Mouse (Mus musculus) spleen, adult 2 months (tissue): ENCODE data around the gene Aff4. TPM values are rescaled to one million over a fixed set of nuclear protein-coding genes. Genes with fewer than 3 reads are reported as not detected.

ENCODE experiments used
- DNase-seq, 2 experiments: peaks; one replicate each; pipeline versions ENCODE4 v3.0.0 to v3.0.0-alpha.2; 2012 to 2021; ENCODE audit warnings: low spot score in 2 of 2, low read depth in 1 of 2
- H3K27ac ChIP-seq: fragments of 200-500 bp; 2 replicates; pipeline ENCODE4 v1.5.1; 2012; ENCODE audit warnings: low read length, inconsistent platforms; ENCODE audit not compliant: insufficient read depth
- H3K27me3 ChIP-seq: fragments of 200-500 bp; 2 replicates; pipeline ENCODE4 v1.6.1; 2012; ENCODE audit warnings: mild to moderate bottlenecking, moderate library complexity, low read length, inconsistent platforms; ENCODE audit not compliant: control insufficient read depth, insufficient read depth
- H3K36me3 ChIP-seq: fragments of 200-500 bp; 2 replicates; pipeline ENCODE4 v1.6.1; 2012; ENCODE audit warnings: mild to moderate bottlenecking, low read length, inconsistent platforms; ENCODE audit not compliant: control insufficient read depth, insufficient read depth
- H3K4me1 ChIP-seq: fragments of 200-500 bp; 2 replicates; pipeline ENCODE4 v1.6.1; 2011; ENCODE audit warnings: inconsistent platforms; ENCODE audit not compliant: control insufficient read depth, insufficient read depth, insufficient read length
- H3K4me3 ChIP-seq: fragments of 200-500 bp; 2 replicates; pipeline ENCODE4 v1.5.1; 2011; ENCODE audit warnings: mild to moderate bottlenecking, inconsistent platforms; ENCODE audit not compliant: insufficient read depth, insufficient read length; ENCODE audit errors: extremely low read depth
- CTCF ChIP-seq: fragments of 200-500 bp; IDR thresholded peaks from 2 replicates; pipeline ENCODE4 v1.5.1; 2011; ENCODE audit warnings: mild to moderate bottlenecking, inconsistent platforms; ENCODE audit not compliant: insufficient read depth, insufficient read length, insufficient replicate concordance; ENCODE audit errors: extremely low read depth
- POLR2A ChIP-seq: fragments of 200-500 bp; IDR thresholded peaks from 2 replicates; pipeline ENCODE4 v1.6.1; 2011; ENCODE audit warnings: low read depth, low read length, inconsistent platforms
- WGBS: fragments of 180-500 bp; shearing (Covaris S2); methylation state at CpG from one replicate; pipeline ENCODE4 v1.1.7; 2018; 5-methylcytosine and 5-hydroxymethylcytosine counted together
- polyA plus RNA-seq: library from polyadenylated mRNA; depleted of rRNA; stranded (reverse); fragments of >200 nt; gene quantifications from 2 replicates; pipeline ENCODE4 v1.2.3, GENCODE M21; 2012

The Aff4 gene
- polyA plus RNA-seq, 1 experiment: 8.9 TPM

DNA sequence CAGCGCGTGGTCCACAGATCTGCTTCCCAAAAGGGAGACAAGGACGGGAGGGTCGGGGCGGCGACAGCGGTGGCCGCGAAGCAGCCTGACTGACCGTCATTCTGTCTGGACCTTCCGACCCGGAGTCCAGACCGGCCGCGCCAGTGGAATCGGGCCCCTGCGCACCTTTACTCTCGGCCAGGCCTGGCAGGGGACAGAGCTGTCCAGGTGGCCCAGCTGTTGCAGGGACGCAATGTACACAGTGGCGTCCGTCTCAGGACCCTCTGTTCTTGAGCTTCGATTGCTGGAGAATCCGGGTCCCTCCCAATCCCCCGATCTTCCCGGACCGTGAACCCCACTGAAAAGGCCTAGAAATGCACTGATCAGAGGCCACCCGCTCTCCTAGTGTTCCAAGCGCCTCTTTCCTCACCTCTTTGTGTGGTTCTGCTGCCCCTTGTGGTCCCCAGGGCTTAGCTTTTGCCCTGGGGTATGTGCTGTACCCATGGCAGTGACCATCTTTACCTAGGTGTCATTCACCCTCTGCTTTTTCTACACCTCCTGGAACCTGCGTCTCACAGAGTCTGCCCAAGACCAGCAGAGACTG lies 106.8 kb downstream of the Aff4 start:
- Histone ChIP-seq H3K27me3 (peaks cover 9% of the 10 kb centered on the region), H3K27ac (no peak overlapping the region), H3K36me3 (no peaks in the 10 kb centered on the region), H3K4me3 (peak overlapping the region; percentile 48; the same call in 1 of the 2 replicates), H3K4me1 (peaks cover 5% of the 10 kb centered on the region)
- DNase-seq: no peak
- 26% methylated on average over 29 of the region's 29 CpGs for whole genome bisulfite sequencing
- no peak for TF ChIP-seq CTCF
- TF ChIP-seq POLR2A: no peak

DNA sequence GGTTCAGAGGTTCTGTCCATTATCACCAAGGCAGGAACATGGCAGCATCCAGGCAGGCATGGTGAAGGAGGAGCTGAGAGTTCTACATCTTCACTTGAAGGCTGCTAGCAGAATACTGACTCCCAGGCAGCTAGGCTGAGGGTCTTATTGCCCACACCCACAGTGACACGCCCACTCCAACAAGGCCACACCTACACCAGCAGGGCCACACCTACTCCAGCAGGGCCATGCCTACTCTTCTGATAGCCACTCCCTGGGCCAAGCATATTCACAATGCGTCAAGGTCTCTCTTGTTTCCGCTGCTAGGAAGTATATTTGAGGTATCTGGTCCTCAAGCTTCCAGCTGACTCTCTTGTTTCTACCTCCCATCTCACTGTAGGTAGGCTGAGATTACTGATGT lies 108.4 kb downstream of the Aff4 start:
- Histone ChIP-seq H3K4me1 (peaks cover 8% of the 10 kb centered on the region), H3K36me3 (no peaks in the 10 kb centered on the region), H3K27ac (no peak overlapping the region), H3K27me3 (peaks cover 20% of the 10 kb centered on the region), H3K4me3 (no peak overlapping the region)
- WGBS: 84% methylated on average over 3 of the region's 3 CpGs
- TF ChIP-seq CTCF (no peak), POLR2A (no peak)
- no peak for DNase-seq

- Histone ChIP-seq H3K36me3 (no peaks in the 10 kb centered on the region), H3K27me3 (peaks cover 21% of the 10 kb centered on the region), H3K4me1 (peaks cover 8% of the 10 kb centered on the region), H3K27ac (no peak overlapping the region), H3K4me3 (no peak overlapping the region)
- TF ChIP-seq POLR2A: no peak
- TF ChIP-seq CTCF: no peak
- no peak for DNase-seq
- 70% methylated on average over 3 of the region's 3 CpGs for WGBS
Observed at GRCm38 (mm10) chr11:53460192-53460591, 109.6 kb downstream of the Aff4 start.

DNA sequence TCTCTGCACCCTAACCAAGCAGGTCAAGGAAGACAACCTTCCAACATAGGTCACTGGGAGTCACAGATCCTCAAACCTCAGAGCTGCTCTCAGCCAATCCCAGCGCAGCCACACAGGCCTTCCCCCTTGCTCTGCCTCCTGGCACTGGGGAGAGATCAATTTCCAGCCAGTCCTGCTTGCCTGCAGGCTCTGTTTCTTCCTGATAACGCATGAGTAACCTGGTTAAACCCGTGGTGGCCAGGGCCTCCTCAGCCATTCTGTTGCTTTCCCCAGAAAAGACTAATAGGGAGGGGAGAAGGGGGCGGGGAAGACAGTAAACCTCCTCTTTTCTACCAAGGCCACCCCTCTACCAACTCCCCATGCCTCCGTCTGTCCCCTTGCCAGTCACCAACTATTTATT lies 111.1 kb downstream of the Aff4 start:
- no peak for DNase-seq
- TF ChIP-seq CTCF (no peak), POLR2A (no peak)
- WGBS: 55% methylated on average over 5 of the region's 5 CpGs
- H3K4me1 ChIP-seq: peaks cover 8% of the 10 kb centered on the region
- no peaks in the 10 kb centered on the region for H3K36me3 ChIP-seq
- no peak overlapping the region for H3K27ac ChIP-seq
- H3K4me3 ChIP-seq: no peak overlapping the region
- H3K27me3 ChIP-seq: peaks cover 21% of the 10 kb centered on the region

DNA sequence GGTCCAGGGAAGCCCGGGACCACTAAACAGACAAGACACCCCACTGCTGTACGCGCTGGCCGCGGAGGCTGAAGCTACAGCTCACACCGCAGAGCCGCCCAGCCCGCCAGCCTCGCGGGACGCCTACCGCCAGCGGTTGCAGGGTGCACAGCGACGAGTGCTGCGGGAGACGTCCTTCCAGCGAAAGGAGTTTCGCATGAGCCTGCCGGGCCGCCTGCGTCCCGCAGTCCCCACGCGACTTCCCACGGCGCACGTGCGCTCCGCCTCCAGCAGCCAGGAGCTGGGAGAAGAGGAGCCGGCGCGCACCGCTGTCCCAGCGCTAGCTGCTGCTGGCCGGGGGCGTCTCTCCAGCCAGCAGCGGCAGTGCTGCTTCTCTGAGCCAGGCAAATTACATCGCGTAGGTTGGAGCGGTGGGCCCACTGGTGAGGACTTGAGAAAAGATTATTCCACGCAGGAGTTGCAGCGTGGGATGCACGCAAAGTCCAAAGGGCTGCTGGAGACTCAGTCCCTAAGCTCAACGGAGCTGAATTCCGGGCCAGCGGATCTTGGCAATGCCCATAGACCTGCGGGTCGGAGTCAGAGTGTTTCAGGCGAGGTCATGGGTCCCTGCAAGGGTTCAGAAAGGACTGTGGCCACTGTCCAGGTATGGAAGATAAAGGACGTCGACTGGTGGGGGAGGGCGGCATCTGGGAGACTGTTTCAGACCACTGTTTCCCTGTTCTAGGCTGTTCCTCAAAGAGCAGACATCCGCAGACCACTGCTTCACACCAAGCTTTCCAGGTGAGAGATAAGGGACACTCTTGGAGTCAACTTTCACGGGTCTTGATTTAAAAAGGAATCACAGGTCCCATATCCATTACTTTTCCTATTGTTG lies 113.2 kb downstream of the Aff4 start:
- DNase-seq: no peak
- Histone ChIP-seq H3K36me3 (no peaks in the 10 kb centered on the region), H3K4me1 (0 out of 2 replicates have a peak, but pooled peaks cover 3% of the 10 kb centered on the region), H3K27ac (no peak overlapping the region), H3K27me3 (peaks cover 13% of the 10 kb centered on the region), H3K4me3 (no peak overlapping the region)
- 13% methylated on average over 55 of the region's 55 CpGs for WGBS
- no peak for TF ChIP-seq CTCF
- no peak for TF ChIP-seq POLR2A

DNA sequence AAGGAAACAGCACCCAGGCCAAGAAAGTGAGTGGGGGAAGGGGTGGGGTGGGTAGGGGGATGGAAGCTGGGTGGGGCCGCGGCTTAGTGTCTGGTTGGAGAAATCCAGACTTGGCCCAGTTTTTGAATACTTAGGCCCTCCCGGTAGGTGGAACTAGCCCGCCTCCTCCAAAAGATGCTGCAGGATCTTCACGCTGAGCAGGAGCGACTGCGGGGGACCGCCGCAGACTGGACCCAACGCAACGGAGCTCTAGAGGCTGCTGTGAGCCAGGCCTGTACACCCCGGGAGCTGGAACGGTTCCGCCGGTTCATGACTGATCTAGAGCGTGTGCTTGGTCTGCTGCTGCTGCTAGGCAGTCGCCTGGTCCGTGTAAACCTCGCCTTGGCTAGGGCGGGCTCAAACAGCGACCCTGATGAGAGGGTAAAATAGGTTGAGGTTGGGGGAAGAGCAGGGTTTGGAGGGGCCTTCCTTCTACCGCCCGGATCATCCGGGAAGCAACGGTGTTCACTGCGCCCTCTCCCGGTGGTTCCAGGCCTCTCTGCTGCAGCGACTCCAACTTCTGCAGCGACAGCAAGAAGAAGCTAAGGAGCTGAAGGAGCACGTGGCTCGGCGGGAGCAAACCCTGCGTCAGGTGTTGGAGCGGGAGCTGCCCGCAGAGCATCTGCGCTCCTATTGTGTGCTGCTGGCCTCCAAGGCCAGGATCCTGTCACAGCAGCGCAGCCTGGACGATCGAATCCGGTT lies 115.8 kb downstream of the Aff4 start:
- 0 out of 2 replicates have a peak, but pooled peaks cover 3% of the 10 kb centered on the region for H3K4me1 ChIP-seq
- WGBS: 28% methylated on average over 40 of the region's 40 CpGs
- H3K4me3 ChIP-seq: no peak overlapping the region
- no peak overlapping the region for H3K27ac ChIP-seq
- no peak for TF ChIP-seq POLR2A
- 0 out of 2 replicates have a peak, but pooled peaks have one; percentile 51 for TF ChIP-seq CTCF
- no peaks in the 10 kb centered on the region for H3K36me3 ChIP-seq
- peaks cover 16% of the 10 kb centered on the region for H3K27me3 ChIP-seq
- DNase-seq: peak in 1 of 2 experiments; percentile 12
